Mouse (Mus musculus) forebrain, embryonic 10.5 days (tissue): ENCODE results near the gene Tlk2. TPM values are rescaled to one million over a fixed set of nuclear protein-coding genes. Genes with fewer than 3 reads are reported as not detected.

Experiments
- DNase-seq: peaks from one replicate; pipeline ENCODE4 v3.0.0-alpha.2; 2017; ENCODE audit warnings: low spot score; ENCODE audit errors: extremely low spot score
- H3K27ac ChIP-seq: fragments of 300-500 bp; sonication (generic); 2 replicates; pipeline ENCODE4 v1.5.1; 2016; ENCODE audit warnings: mild to moderate bottlenecking
- H3K27me3 ChIP-seq: fragments of 300-500 bp; sonication (generic); 2 replicates; pipeline ENCODE4 v1.6.1; 2016; ENCODE audit warnings: mild to moderate bottlenecking; ENCODE audit not compliant: poor library complexity, severe bottlenecking
- H3K36me3 ChIP-seq: fragments of 300-500 bp; sonication (generic); replicated peaks from 2 replicates; pipeline ENCODE4 v1.6.1; 2016; ENCODE audit warnings: mild to moderate bottlenecking, moderate library complexity
- H3K4me1 ChIP-seq: fragments of 300-500 bp; sonication (generic); 2 replicates; pipeline ENCODE4 v1.6.1; 2016
- H3K4me3 ChIP-seq: fragments of 300-500 bp; sonication (generic); 2 replicates; pipeline ENCODE4 v1.5.1; 2016; ENCODE audit warnings: mild to moderate bottlenecking, moderate library complexity
- H3K9me3 ChIP-seq: fragments of 300-500 bp; sonication (generic); 2 replicates; pipeline ENCODE4 v1.6.1; 2016; ENCODE audit warnings: mild to moderate bottlenecking, moderate library complexity
- WGBS: fragments of 180-500 bp; shearing (Covaris S2); methylation state at CpG from one replicate; pipeline ENCODE4 v1.1.7; 2016; 5-methylcytosine and 5-hydroxymethylcytosine counted together
- polyA plus RNA-seq: library from polyadenylated mRNA; unstranded; fragments of >200 nt; fragmentation: Nextera tagmentation; extraction: Ambion mirVana; gene quantifications from 2 replicates; pipeline ENCODE4 v1.2.1, GENCODE M21; 2016

Tlk2 gene
- polyA plus RNA-seq, 1 experiment from 2014 or later, result 21.5 TPM

GRCm38 (mm10) chr11:105281763-105282459 is 103.3 kb downstream of the Tlk2 start:
- DNase-seq, result no peak
- no peaks in the 10 kb centered on the region for H3K27me3 ChIP-seq
- peaks cover 98% of the 10 kb centered on the region for H3K36me3 ChIP-seq
- H3K4me1 ChIP-seq, result peaks cover 28% of the 10 kb centered on the region
- WGBS, result 82% methylated on average over 12 of the region's 12 CpGs
- no peak overlapping the region for H3K4me3 ChIP-seq
- H3K27ac ChIP-seq, result no peak overlapping the region
- no peaks in the 10 kb centered on the region for H3K9me3 ChIP-seq

DNA sequence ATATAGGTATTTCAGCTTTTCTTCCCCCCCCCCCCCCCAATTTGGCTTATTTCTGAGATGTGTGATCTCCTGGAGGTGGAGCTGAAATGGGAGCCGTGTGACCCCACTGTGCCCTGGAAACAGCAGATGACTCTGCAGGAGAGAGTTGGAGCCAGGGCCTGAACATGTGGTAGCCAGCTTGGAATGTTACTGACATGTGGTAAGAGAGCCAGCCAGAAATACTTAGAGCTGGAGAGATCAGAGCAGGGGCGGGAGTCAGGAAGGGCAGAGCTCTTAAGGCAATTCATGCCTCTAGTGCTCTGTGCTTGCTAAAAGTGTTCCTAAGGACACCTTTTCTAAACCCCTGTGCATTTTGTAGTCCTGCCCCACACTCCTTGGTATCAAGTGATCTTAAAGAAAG is 103.9 kb downstream of the Tlk2 start:
- Histone ChIP-seq H3K27ac (peak overlapping the region; percentile 8; the same call in 1 of the 2 replicates), H3K4me1 (peaks cover 28% of the 10 kb centered on the region), H3K27me3 (no peaks in the 10 kb centered on the region), H3K9me3 (no peaks in the 10 kb centered on the region), H3K4me3 (no peak overlapping the region), H3K36me3 (peaks cover 98% of the 10 kb centered on the region)
- DNase-seq, result no peak
- WGBS, result 62% methylated on average over 2 of the region's 2 CpGs

GRCm38 (mm10) chr11:105283016-105283415 is 104.4 kb downstream of the Tlk2 start:
- Histone ChIP-seq H3K36me3 (peaks cover 97% of the 10 kb centered on the region), H3K4me1 (peaks cover 28% of the 10 kb centered on the region)
- WGBS, result 90% methylated on average over 9 of the region's 9 CpGs

GRCm38 (mm10) chr11:105285720-105286119 is 107.1 kb downstream of the Tlk2 start:
- no peak for DNase-seq
- peaks cover 84% of the 10 kb centered on the region for H3K36me3 ChIP-seq
- H3K27me3 ChIP-seq, result no peaks in the 10 kb centered on the region
- H3K4me3 ChIP-seq, result no peak overlapping the region
- peak overlapping the region; percentile 61 for H3K27ac ChIP-seq
- H3K9me3 ChIP-seq, result no peaks in the 10 kb centered on the region
- 44% methylated on average over 3 of the region's 3 CpGs for whole genome bisulfite sequencing
- peaks cover 46% of the 10 kb centered on the region for H3K4me1 ChIP-seq

More at GRCm38 (mm10) chr11:105283016-105283415, 104.4 kb downstream of the Tlk2 start:
- no peaks in the 10 kb centered on the region for H3K27me3 ChIP-seq
- H3K9me3 ChIP-seq, result no peaks in the 10 kb centered on the region
- peak overlapping the region; percentile 35; the same call in 1 of the 2 replicates for H3K27ac ChIP-seq
- DNase-seq, result no peak
- H3K4me3 ChIP-seq, result no peak overlapping the region

DNA sequence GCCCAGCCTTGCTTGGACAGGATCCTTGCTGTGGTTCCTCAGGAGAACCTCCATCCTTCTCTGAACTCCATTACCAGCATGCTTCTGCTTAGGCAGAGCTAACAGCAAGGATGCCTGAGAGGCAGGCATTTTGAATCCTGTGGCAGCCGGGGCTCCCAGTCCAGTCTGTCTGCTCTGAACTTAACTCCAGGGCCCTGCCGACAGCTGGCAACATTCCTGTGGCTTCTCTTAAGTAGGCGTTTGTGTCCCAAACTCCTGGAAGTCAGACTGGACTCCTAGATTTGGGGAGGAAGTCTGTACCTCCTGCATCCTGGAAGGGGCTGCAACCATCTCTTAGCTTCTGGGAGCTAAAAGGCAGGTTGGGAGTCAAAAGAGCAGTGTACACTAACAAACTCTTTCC is 110.8 kb downstream of the Tlk2 start:
- Histone ChIP-seq H3K27ac (no peak overlapping the region), H3K27me3 (0 out of 2 replicates have a peak, but pooled peaks cover 8% of the 10 kb centered on the region), H3K9me3 (no peaks in the 10 kb centered on the region), H3K36me3 (peaks cover 47% of the 10 kb centered on the region), H3K4me1 (peaks cover 72% of the 10 kb centered on the region), H3K4me3 (no peak overlapping the region)
- no peak for DNase-seq
- 74% methylated on average over 3 of the region's 3 CpGs for WGBS

GRCm38 (mm10) chr11:105291681-105292123 is 113.1 kb downstream of the Tlk2 start:
- Histone ChIP-seq H3K4me1 (peaks cover 69% of the 10 kb centered on the region), H3K4me3 (peak overlapping the region; percentile 76), H3K9me3 (no peaks in the 10 kb centered on the region), H3K27ac (peak overlapping the region; percentile 98), H3K36me3 (peaks cover 37% of the 10 kb centered on the region), H3K27me3 (0 out of 2 replicates have a peak, but pooled peaks cover 8% of the 10 kb centered on the region)
- whole genome bisulfite sequencing, result 1% methylated on average over 10 of the region's 10 CpGs
- no peak for DNase-seq

DNA sequence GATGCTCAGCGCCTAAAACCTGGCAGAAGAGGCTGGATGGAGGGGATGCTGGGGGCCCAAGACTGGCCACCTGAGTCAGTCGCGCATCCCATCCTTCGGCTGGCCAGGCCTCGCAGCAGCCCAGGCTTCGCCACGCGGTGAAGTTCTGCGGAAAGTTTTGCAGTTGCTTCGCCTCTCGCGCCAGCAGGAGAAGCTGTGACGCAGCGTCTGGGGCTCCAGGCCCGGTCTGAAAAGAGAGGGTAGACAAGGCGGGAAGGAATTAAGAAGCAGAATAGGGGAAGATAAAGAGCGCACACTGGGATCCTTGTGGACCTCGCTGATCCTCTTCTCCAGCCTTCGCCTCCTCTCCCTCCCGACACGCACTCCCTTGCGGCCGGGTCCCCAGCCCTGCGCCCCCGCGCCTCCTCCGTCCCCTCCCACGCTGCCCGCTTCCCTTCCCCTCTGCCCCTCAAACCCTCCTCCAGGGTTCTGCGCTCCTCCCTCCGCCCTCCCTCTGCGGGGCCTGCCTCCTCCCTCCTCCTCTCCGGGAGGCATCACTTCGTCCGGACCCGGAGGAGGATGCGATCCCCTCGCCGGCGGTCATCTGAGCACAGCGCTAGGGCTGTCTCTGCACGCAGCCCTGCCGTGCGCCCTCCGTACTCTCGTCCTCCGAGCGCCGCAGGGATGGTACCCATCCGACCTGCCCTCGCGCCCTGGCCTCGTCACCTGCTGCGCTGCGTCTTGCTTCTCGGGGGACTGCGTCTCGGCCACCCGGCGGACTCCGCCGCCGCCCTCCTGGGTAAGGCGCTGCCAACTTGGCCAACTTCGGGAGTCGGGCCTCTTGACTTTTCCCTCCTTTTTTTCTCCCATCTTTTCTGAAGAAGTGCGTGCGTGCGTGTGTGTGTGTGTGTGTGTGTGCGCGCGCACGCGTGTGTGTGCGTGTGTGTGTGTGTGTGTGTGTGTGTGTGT is 113.8 kb downstream of the Tlk2 start, which contains the start of gene Mrc2:
Gene Mrc2, plus strand, starts transcription at position 520 of the 948 bp plus-strand sequence.
- WGBS, result under 1% methylated on average over 74 of the region's 75 CpGs
- H3K36me3 ChIP-seq, result peaks cover 37% of the 10 kb centered on the region
- H3K4me1 ChIP-seq, result peaks cover 69% of the 10 kb centered on the region
- DNase-seq, result peak; percentile 82
- H3K27ac ChIP-seq, result peak within 1 kb of the TSS; percentile 98
- H3K4me3 ChIP-seq, result peak within 1 kb of the TSS; percentile 76
- 0 out of 2 replicates have a peak, but pooled peaks cover 8% of the 10 kb centered on the region for H3K27me3 ChIP-seq
- H3K9me3 ChIP-seq, result no peaks in the 10 kb centered on the region

- Histone ChIP-seq H3K9me3 (no peaks in the 10 kb centered on the region), H3K36me3 (peaks cover 39% of the 10 kb centered on the region), H3K4me1 (peaks cover 69% of the 10 kb centered on the region), H3K4me3 (peak overlapping the region; percentile 76), H3K27ac (peak overlapping the region; percentile 98), H3K27me3 (0 out of 2 replicates have a peak, but pooled peaks cover 8% of the 10 kb centered on the region)
- 0% methylated on average over 26 of the region's 26 CpGs for WGBS
- peak; percentile 80 for DNase-seq
Measured at GRCm38 (mm10) chr11:105293101-105293581, 114.5 kb downstream of the Tlk2 start.

- Histone ChIP-seq H3K9me3 (no peaks in the 10 kb centered on the region), H3K4me1 (peaks cover 69% of the 10 kb centered on the region), H3K27me3 (0 out of 2 replicates have a peak, but pooled peaks cover 8% of the 10 kb centered on the region), H3K27ac (peak overlapping the region; percentile 98), H3K4me3 (peak overlapping the region; percentile 76), H3K36me3 (peaks cover 43% of the 10 kb centered on the region)
- 2% methylated on average over 9 of the region's 9 CpGs for WGBS
- no peak for DNase-seq
Measured at GRCm38 (mm10) chr11:105293901-105294494, 115.4 kb downstream of the Tlk2 start.

DNA sequence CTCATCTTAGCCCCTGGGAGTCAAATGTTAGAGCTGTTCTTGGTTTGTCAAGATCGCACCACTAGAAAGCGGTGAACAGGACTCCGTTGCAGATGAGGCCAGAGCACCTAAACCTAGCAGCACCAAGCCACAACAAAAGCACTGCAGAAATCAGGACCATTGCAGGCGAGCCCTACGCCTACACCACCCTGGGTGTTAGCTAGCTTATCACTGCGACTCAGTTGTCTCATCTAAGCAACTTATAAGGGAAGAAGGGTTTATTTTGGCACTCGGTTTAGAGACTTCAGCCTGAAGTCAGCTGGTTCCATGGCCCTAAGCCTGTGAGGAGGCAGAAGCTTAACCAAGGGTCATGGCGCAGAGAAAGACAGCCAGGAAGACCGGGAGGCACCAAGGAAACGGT is 117.5 kb downstream of the Tlk2 start:
- Histone ChIP-seq H3K4me3 (no peak overlapping the region), H3K27ac (no peak overlapping the region), H3K4me1 (peaks cover 53% of the 10 kb centered on the region), H3K27me3 (0 out of 2 replicates have a peak, but pooled peaks cover 8% of the 10 kb centered on the region), H3K9me3 (no peaks in the 10 kb centered on the region), H3K36me3 (peaks cover 56% of the 10 kb centered on the region)
- 92% methylated on average over 10 of the region's 10 CpGs for whole genome bisulfite sequencing
- DNase-seq, result no peak

- no peak for DNase-seq
- no peak overlapping the region for H3K27ac ChIP-seq
- H3K4me3 ChIP-seq, result no peak overlapping the region
- no peaks in the 10 kb centered on the region for H3K27me3 ChIP-seq
- H3K36me3 ChIP-seq, result peaks cover 45% of the 10 kb centered on the region
- 95% methylated on average over 7 of the region's 7 CpGs for WGBS
- H3K9me3 ChIP-seq, result no peaks in the 10 kb centered on the region
- peaks cover 53% of the 10 kb centered on the region for H3K4me1 ChIP-seq
Measured at GRCm38 (mm10) chr11:105310197-105310596, 131.6 kb downstream of the Tlk2 start.
